Mouse (Mus musculus) stomach, embryonic 14.5 days (tissue): Measurements from ENCODE around the gene Ehd2. TPM values are rescaled to one million over a fixed set of nuclear protein-coding genes. Genes with fewer than 3 reads are reported as not detected.

Experiments used
- ATAC-seq: fragments of 200-750 bp; cut with Nextera tagmentation; 2 replicates; pipeline ENCODE4 v1.8.0; 2017; ENCODE audit warnings: low read depth, moderate TSS enrichment; ENCODE audit not compliant: insufficient number of reproducible peaks, insufficient read depth, low FRiP score
- H3K27ac ChIP-seq: fragments of 300-500 bp; sonication (generic); 2 replicates; pipeline ENCODE4 v1.5.1; 2014; ENCODE audit warnings: mild to moderate bottlenecking, low read length, moderate library complexity, mixed read lengths
- H3K27me3 ChIP-seq: fragments of 300-500 bp; sonication (generic); 2 replicates; pipeline ENCODE4 v1.6.1; 2014; ENCODE audit warnings: low read length, control low read depth, mixed read lengths; ENCODE audit not compliant: control insufficient read depth, insufficient read depth
- H3K36me3 ChIP-seq: fragments of 300-500 bp; sonication (generic); 2 replicates; pipeline ENCODE4 v1.6.1; 2014; ENCODE audit warnings: mild to moderate bottlenecking, control low read depth, low read length, moderate library complexity, mixed read lengths; ENCODE audit not compliant: control insufficient read depth, insufficient read depth
- H3K4me1 ChIP-seq: fragments of 300-500 bp; sonication (generic); 2 replicates; pipeline ENCODE4 v1.6.1; 2014; ENCODE audit warnings: low read length, control low read depth, mixed read lengths; ENCODE audit not compliant: control insufficient read depth, insufficient read depth
- H3K4me2 ChIP-seq: fragments of 300-500 bp; sonication (generic); replicated peaks from 2 replicates; pipeline ENCODE4 v1.6.1; 2014; ENCODE audit warnings: low read depth, low read length, control low read depth
- H3K4me3 ChIP-seq: fragments of 300-500 bp; sonication (generic); 2 replicates; pipeline ENCODE4 v1.5.1; 2014; ENCODE audit warnings: low read depth, low read length, control low read depth
- H3K9ac ChIP-seq: fragments of 300-500 bp; sonication (generic); replicated peaks from 2 replicates; pipeline ENCODE4 v1.6.1; 2014; ENCODE audit warnings: low read depth, mild to moderate bottlenecking, control low read depth, low read length, moderate library complexity, mixed read lengths
- H3K9me3 ChIP-seq: fragments of 300-500 bp; sonication (generic); 2 replicates; pipeline ENCODE4 v1.6.1; 2016; ENCODE audit warnings: low read depth, low read length, control low read depth; ENCODE audit not compliant: control insufficient read depth
- WGBS: fragments of 180-500 bp; shearing (Covaris S2); extraction: QIAGEN DNeasy Blood & Tissue Kit; methylation state at CpG from one replicate; pipeline ENCODE4 v1.1.7; 2014; 5-methylcytosine and 5-hydroxymethylcytosine counted together
- polyA plus RNA-seq: library from polyadenylated mRNA; unstranded; fragments of >200 nt; fragmentation: Nextera tagmentation; extraction: Ambion mirVana; gene quantifications from 2 replicates; pipeline ENCODE4 v1.2.1, GENCODE M21; 2014

Gene Ehd2
- polyA plus RNA-seq, 1 experiment from 2014 or later: 36.1 TPM

- H3K27me3 ChIP-seq: no peaks in the 10 kb centered on the region
- no peak overlapping the region for H3K27ac ChIP-seq
- no peak overlapping the region for H3K4me3 ChIP-seq
- H3K9ac ChIP-seq: no peak overlapping the region
- 82% methylated on average over 1 of the region's 1 CpGs for WGBS
- ATAC-seq: no peak
- H3K36me3 ChIP-seq: no peaks in the 10 kb centered on the region
- H3K4me1 ChIP-seq: no peaks in the 10 kb centered on the region
- no peak overlapping the region for H3K4me2 ChIP-seq
- no peaks in the 10 kb centered on the region for H3K9me3 ChIP-seq
Observed at GRCm38 (mm10) chr7:15906602-15907001, 60.8 kb downstream of the Ehd2 start.

- no peaks in the 10 kb centered on the region for H3K9me3 ChIP-seq
- H3K9ac ChIP-seq: no peak overlapping the region
- no peaks in the 10 kb centered on the region for H3K27me3 ChIP-seq
- H3K4me2 ChIP-seq: no peak overlapping the region
- H3K27ac ChIP-seq: no peak overlapping the region
- WGBS: 74% methylated on average over 7 of the region's 7 CpGs
- no peaks in the 10 kb centered on the region for H3K4me1 ChIP-seq
- H3K4me3 ChIP-seq: no peak overlapping the region
- no peaks in the 10 kb centered on the region for H3K36me3 ChIP-seq
- ATAC-seq: no peak
Observed at GRCm38 (mm10) chr7:15905861-15906260, 61.5 kb downstream of the Ehd2 start.

- H3K27ac ChIP-seq: no peak overlapping the region
- no peak overlapping the region for H3K4me2 ChIP-seq
Observed at GRCm38 (mm10) chr7:15901366-15902048, 65.9 kb downstream of the Ehd2 start.

More at GRCm38 (mm10) chr7:15901366-15902048, 65.9 kb downstream of the Ehd2 start:
- H3K4me3 ChIP-seq: no peak overlapping the region
- no peaks in the 10 kb centered on the region for H3K36me3 ChIP-seq
- ATAC-seq: no peak
- no peaks in the 10 kb centered on the region for H3K27me3 ChIP-seq
- WGBS: 75% methylated on average over 9 of the region's 9 CpGs
- H3K9me3 ChIP-seq: no peaks in the 10 kb centered on the region
- H3K4me1 ChIP-seq: no peaks in the 10 kb centered on the region
- H3K9ac ChIP-seq: no peak overlapping the region

Other genes starting within 250 kb of the Ehd2 start
- gene Obox5, start 217.4 kb downstream of the Ehd2 start, polyA plus RNA-seq: not detected in 2 replicates
- gene Obox6, start 127.9 kb downstream of the Ehd2 start, polyA plus RNA-seq: not detected in 2 replicates
- gene Crx, start 87.6 kb downstream of the Ehd2 start, polyA plus RNA-seq: not detected in 2 replicates
- not detected in 2 replicates for gene Crxos, start 85.0 kb downstream of the Ehd2 start, polyA plus RNA-seq
- gene Selenow, start 45.2 kb downstream of the Ehd2 start, polyA plus RNA-seq: 958 and 987 TPM in 2 replicates
- 187 and 201 TPM in 2 replicates for gene Nop53, start 21.5 kb downstream of the Ehd2 start, polyA plus RNA-seq
- gene Bicra, start 80.4 kb upstream of the Ehd2 start, polyA plus RNA-seq: 7.7 and 8.3 TPM in 2 replicates
- 0.12 TPM in 1 of 2 replicates, not detected in the other for gene Zfp541, start 94.2 kb upstream of the Ehd2 start, polyA plus RNA-seq
- 188 and 213 TPM in 2 replicates for gene Napa, start 130.9 kb upstream of the Ehd2 start, polyA plus RNA-seq
- gene Kptn, start 152.3 kb upstream of the Ehd2 start, polyA plus RNA-seq: 30.3 and 31.2 TPM in 2 replicates
- 0.35 and 0.38 TPM in 2 replicates for gene Slc8a2, start 162.3 kb upstream of the Ehd2 start, polyA plus RNA-seq
- 32.2 and 44.4 TPM in 2 replicates for gene Meis3, start 207.5 kb upstream of the Ehd2 start, polyA plus RNA-seq